In the genomic region with DNA sequence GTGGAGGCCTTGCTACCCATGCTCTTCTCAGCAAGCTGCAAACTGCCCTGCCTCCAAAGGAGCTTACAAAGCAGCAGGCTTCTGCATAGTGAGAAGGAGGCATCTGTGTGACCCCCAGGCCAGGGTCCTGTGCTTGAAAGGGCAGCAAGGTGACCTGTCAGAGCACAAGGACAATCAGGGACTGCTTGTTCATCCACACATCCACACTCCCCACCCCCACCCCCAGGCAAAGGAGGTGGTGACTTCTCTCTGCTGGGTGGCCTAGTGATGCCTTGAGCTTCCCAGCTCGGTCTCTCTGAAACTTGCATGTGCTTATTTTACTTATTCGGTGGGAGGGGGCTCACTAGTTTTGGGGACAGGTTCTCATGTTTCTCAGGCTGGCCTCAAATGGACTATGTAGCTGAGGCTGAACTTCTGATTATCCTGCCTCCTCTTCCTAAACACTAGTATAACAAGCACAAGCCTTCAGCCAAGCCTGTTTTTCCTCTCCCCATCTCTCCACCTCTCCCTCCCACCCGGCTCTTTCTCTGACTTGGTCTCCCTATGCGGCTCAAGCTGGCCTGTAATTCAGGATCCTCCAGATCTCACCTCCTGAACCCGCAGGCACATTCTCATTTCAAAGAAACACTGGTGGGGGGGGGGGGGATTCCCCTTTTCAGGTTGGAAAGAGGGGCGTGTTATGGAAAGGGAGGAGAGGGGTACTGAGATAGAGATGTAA, we compare ENCODE assay signal across 9 mouse cellular contexts. TPM values are rescaled to one million over a fixed set of nuclear protein-coding genes. Genes with fewer than 3 reads are reported as not detected.
DNase-seq lines count a peak whose midpoint lies in the region; ATAC-seq and TF ChIP-seq lines count a peak whose summit lies in the region.
"Had no signal": no experiment of that assay in that cellular context is flagged by ENCODE, and none has a peak within 500 bp of the region (broad histone marks: within the 10 kb centered on the region; RNA-seq: fewer than 3 reads in every experiment).

No protein-coding gene starts in this region.

- H3K27me3 ChIP-seq in midbrain, embryonic 10.5 days (ENCODE audit: low read depth, poor library complexity, severe bottlenecking), result no peaks in the 10 kb centered on the region
- H3K27me3 ChIP-seq in midbrain, postnatal 0 days (ENCODE audit: insufficient read depth, low read length), result no peaks in the 10 kb centered on the region
- no peaks in the 10 kb centered on the region for H3K27me3 ChIP-seq in limb, embryonic 14.5 days (ENCODE audit: control insufficient read depth, insufficient read depth, low read length)

- H3K4me3 ChIP-seq in midbrain, embryonic 10.5 days, result peak overlapping the region; percentile 28
- no peak overlapping the region for H3K4me3 ChIP-seq in midbrain, postnatal 0 days (ENCODE audit: low read depth, low read length)
- H3K4me3 ChIP-seq in limb, embryonic 14.5 days (replicated peaks; ENCODE audit: low read length), result no peak overlapping the region
- no peak overlapping the region for H3K4me3 ChIP-seq in lung, adult 2 months (replicated peaks; ENCODE audit: extremely low read depth, low read depth, low read length)
- H3K4me3 ChIP-seq: liver, embryonic 15.5 days had no signal

- no peak overlapping the region for H3K9ac ChIP-seq in midbrain, postnatal 0 days (replicated peaks; ENCODE audit: low read length, poor library complexity, severe bottlenecking)
- H3K9ac ChIP-seq in limb, embryonic 14.5 days (ENCODE audit: low read depth, low read length, severe bottlenecking), result no peak overlapping the region; the same call in 1 of the 2 replicates
- H3K9ac ChIP-seq: liver, embryonic 15.5 days had no signal

- no peak for TF ChIP-seq POLR2A in limb, embryonic 14.5 days (IDR thresholded peaks at IDR 0.05; ENCODE audit: borderline replicate concordance, extremely low read depth, insufficient read depth, insufficient read length)
- TF ChIP-seq POLR2A in lung, adult 2 months (IDR thresholded peaks at IDR 0.05; ENCODE audit: borderline replicate concordance, extremely low read depth, low read depth, low read length), result no peak

- H3K27ac ChIP-seq in midbrain, embryonic 10.5 days (replicated peaks), result peak overlapping the region; percentile 84
- H3K27ac ChIP-seq in midbrain, postnatal 0 days (ENCODE audit: low read depth, low read length), result no peak overlapping the region
- no peak overlapping the region for H3K27ac ChIP-seq in limb, embryonic 14.5 days (replicated peaks; ENCODE audit: low read depth, low read length)

- TF ChIP-seq CTCF in midbrain, postnatal 0 days (IDR thresholded peaks at IDR 0.05), result no peak
- no peak for TF ChIP-seq CTCF in lung, adult 2 months (IDR thresholded peaks at IDR 0.05; ENCODE audit: insufficient read depth, low read length)

- DNase-seq in cerebellum, postnatal 36 days, result peak; percentile 6 to 8
- DNase-seq in cerebellum, postnatal 4 days (ENCODE audit: low spot score in 2 of 2), result no peak
- peak; percentile 61 for DNase-seq in midbrain, embryonic 10.5 days (ENCODE audit: low spot score)
- no peak for DNase-seq in midbrain, postnatal 0 days (ENCODE audit: low spot score)
- DNase-seq in limb, embryonic 14.5 days (ENCODE audit: low spot score), result peak; percentile 40
- no peak for DNase-seq in thymus, postnatal 10 days (ENCODE audit: low spot score in 2 of 2)
- no peak for DNase-seq in lung, adult 2 months
- DNase-seq in layer of hippocampus, adult 9-10 months (ENCODE audit: low spot score), result no peak

- 5% methylated on average over 6 of the region's 6 CpGs for WGBS in midbrain, embryonic 10.5 days
- 9% methylated on average over 6 of the region's 6 CpGs for WGBS in midbrain, postnatal 0 days
- WGBS in limb, embryonic 14.5 days, result 16% methylated on average over 6 of the region's 6 CpGs
- 34% methylated on average over 6 of the region's 6 CpGs for WGBS in lung, adult 2 months

- H3K9me3 ChIP-seq in midbrain, embryonic 10.5 days (replicated peaks), result no peaks in the 10 kb centered on the region
- H3K9me3 ChIP-seq in midbrain, postnatal 0 days (ENCODE audit: low read length), result no peaks in the 10 kb centered on the region
- H3K9me3 ChIP-seq in limb, embryonic 14.5 days (ENCODE audit: control insufficient read depth, low read length), result no peaks in the 10 kb centered on the region
- H3K9me3 ChIP-seq: liver, embryonic 15.5 days had no signal

- no peak overlapping the region for H3K4me2 ChIP-seq in midbrain, postnatal 0 days (ENCODE audit: low read depth, low read length, poor library complexity, severe bottlenecking)
- no peak overlapping the region for H3K4me2 ChIP-seq in limb, embryonic 14.5 days (replicated peaks; ENCODE audit: low read depth, low read length, severe bottlenecking)

- no peak for ATAC-seq in midbrain, postnatal 0 days (ENCODE audit: low FRiP score)
- ATAC-seq in limb, embryonic 14.5 days (ENCODE audit: low FRiP score, low read depth), result no peak

- H3K36me3 ChIP-seq in midbrain, embryonic 10.5 days, result no peaks in the 10 kb centered on the region
- H3K36me3 ChIP-seq in midbrain, postnatal 0 days (ENCODE audit: insufficient read depth, low read length), result no peaks in the 10 kb centered on the region
- H3K36me3 ChIP-seq in limb, embryonic 14.5 days (ENCODE audit: control insufficient read depth, insufficient read depth, low read length), result no peaks in the 10 kb centered on the region
- H3K36me3 ChIP-seq: liver, embryonic 15.5 days had no signal

- peaks cover 37% of the 10 kb centered on the region for H3K4me1 ChIP-seq in midbrain, embryonic 10.5 days
- H3K4me1 ChIP-seq in midbrain, postnatal 0 days (ENCODE audit: insufficient read depth, low read length), result no peaks in the 10 kb centered on the region
- H3K4me1 ChIP-seq in limb, embryonic 14.5 days (ENCODE audit: control insufficient read depth, insufficient read depth, low read length), result peaks cover 9% of the 10 kb centered on the region
- no peaks in the 10 kb centered on the region; the same call in 1 of the 2 replicates for H3K4me1 ChIP-seq in lung, adult 2 months (ENCODE audit: control insufficient read depth, insufficient read depth, low read length)

RNA-seq across cellular contexts. Expression of a gene that starts 56.4 kb away (rescaled TPM):
- 31.2 and 42.8 TPM in 2 replicates for polyA plus RNA-seq in midbrain, embryonic 10.5 days (2016; fragmentation: Nextera tagmentation; extraction: Ambion mirVana)
- 376 and 407 TPM in 2 replicates for total RNA-seq in midbrain, postnatal 0 days (2014; rRNA removed)
- polyA plus RNA-seq in midbrain, postnatal 0 days (2015; fragmentation: Nextera tagmentation; extraction: Ambion mirVana), result 247 and 258 TPM in 2 replicates
- polyA plus RNA-seq in limb, embryonic 14.5 days (2012; rRNA removed), result 94.5 and 97.4 TPM in 2 replicates
- 43.4 and 44.0 TPM in 2 replicates for polyA plus RNA-seq in limb, embryonic 14.5 days (2014; fragmentation: Nextera tagmentation; extraction: Ambion mirVana)
- 9.0 and 22.0 TPM in 2 replicates for polyA plus RNA-seq in lung, adult 2 months (2012; rRNA removed)

RNA-seq across cellular contexts. Expression of a gene that starts 60.0 kb away (rescaled TPM):
- 3.7 and 5.8 TPM in 2 replicates for polyA plus RNA-seq in midbrain, embryonic 10.5 days (2016; fragmentation: Nextera tagmentation; extraction: Ambion mirVana)
- 14.2 and 33.6 TPM in 2 replicates for total RNA-seq in midbrain, postnatal 0 days (2014; rRNA removed)
- polyA plus RNA-seq in midbrain, postnatal 0 days (2015; fragmentation: Nextera tagmentation; extraction: Ambion mirVana), result 3.4 and 7.0 TPM in 2 replicates
- polyA plus RNA-seq in limb, embryonic 14.5 days (2012; rRNA removed), result 34.5 and 42.9 TPM in 2 replicates
- polyA plus RNA-seq in limb, embryonic 14.5 days (2014; fragmentation: Nextera tagmentation; extraction: Ambion mirVana), result 1.9 and 2.7 TPM in 2 replicates
- polyA plus RNA-seq in lung, adult 2 months (2012; rRNA removed), result 3.6 and 9.4 TPM in 2 replicates

Comparison
In these comparisons a context has a peak if more than half of its experiments do, and no peak if none do; other contexts are left out.
1. DNase-seq: peak in cerebellum, postnatal 36 days (2 of 2), midbrain, embryonic 10.5 days (single experiment) and limb, embryonic 14.5 days (single experiment); none in cerebellum, postnatal 4 days (0 of 2), midbrain, postnatal 0 days (single experiment), thymus, postnatal 10 days (0 of 2), lung, adult 2 months (single experiment) and layer of hippocampus, adult 9-10 months (single experiment).